In genomic region chr13:34078500-34079280, GRCm38 (mm10) we compare ENCODE assay signal across 10 mouse cellular contexts. TPM values are rescaled to one million over a fixed set of nuclear protein-coding genes. Genes with fewer than 3 reads are reported as not detected.
DNase-seq lines count a peak whose midpoint lies in the region; ATAC-seq and TF ChIP-seq lines count a peak whose summit lies in the region.
"Had no signal": no experiment of that assay in that cellular context is flagged by ENCODE, and none has a peak within 500 bp of the region (broad histone marks: within the 10 kb centered on the region; RNA-seq: fewer than 3 reads in every experiment).

No protein-coding gene starts in this region.

- H3K9ac ChIP-seq in heart, embryonic 14.5 days (ENCODE audit: low read length), result peak overlapping the region; percentile 87
- peak overlapping the region; percentile 91 for H3K9ac ChIP-seq in hindbrain, embryonic 15.5 days
- peak overlapping the region; percentile 98 for H3K9ac ChIP-seq in midbrain, postnatal 0 days (replicated peaks; ENCODE audit: low read length, poor library complexity, severe bottlenecking)

- intact Hi-C loops in heart, postnatal 10 days (cut with DNase I), result loop anchor here (1.0 to 2.0 kb wide), 2 partner anchors 52 to 77 kb away; partner anchors contain the start of gene Tubb2b

- no peaks in the 10 kb centered on the region for H3K27me3 ChIP-seq in heart, embryonic 14.5 days (ENCODE audit: control insufficient read depth, insufficient read depth, low read length)
- no peaks in the 10 kb centered on the region for H3K27me3 ChIP-seq in hindbrain, embryonic 15.5 days
- H3K27me3 ChIP-seq in midbrain, postnatal 0 days (ENCODE audit: insufficient read depth, low read length), result no peaks in the 10 kb centered on the region

- H3K4me3 ChIP-seq in heart, embryonic 14.5 days (ENCODE audit: control insufficient read depth in 1 of 2, insufficient read depth in 1 of 2, low read depth in 1 of 2, low read length in 2 of 2), result peak overlapping the region; percentile 73 to 79
- H3K4me3 ChIP-seq in bone marrow, adult 2 months (replicated peaks; ENCODE audit: control insufficient read depth, low read depth, low read length), result peak overlapping the region; percentile 29
- peak overlapping the region; percentile 69 for H3K4me3 ChIP-seq in hindbrain, embryonic 15.5 days
- H3K4me3 ChIP-seq in midbrain, postnatal 0 days (ENCODE audit: low read depth, low read length), result peak overlapping the region; percentile 83

- H3K9me3 ChIP-seq in heart, embryonic 14.5 days (ENCODE audit: control insufficient read depth, low read length), result no peaks in the 10 kb centered on the region
- H3K9me3 ChIP-seq in hindbrain, embryonic 15.5 days, result no peaks in the 10 kb centered on the region
- no peaks in the 10 kb centered on the region for H3K9me3 ChIP-seq in midbrain, postnatal 0 days (ENCODE audit: low read length)
- H3K9me3 ChIP-seq: G1E had no signal

- H3K4me2 ChIP-seq in heart, embryonic 14.5 days (ENCODE audit: low read length), result peak overlapping the region; percentile 87
- H3K4me2 ChIP-seq in hindbrain, embryonic 15.5 days, result peak overlapping the region; percentile 90
- peak overlapping the region; percentile 90 for H3K4me2 ChIP-seq in midbrain, postnatal 0 days (ENCODE audit: low read depth, low read length, poor library complexity, severe bottlenecking)

- ATAC-seq in heart, embryonic 14.5 days (ENCODE audit: insufficient number of reproducible peaks, insufficient read depth, low FRiP score, low read depth), result no peak
- ATAC-seq in hindbrain, embryonic 15.5 days (ENCODE audit: low FRiP score, low read depth), result peak; percentile 24; the same call in 1 of the 2 replicates
- ATAC-seq in midbrain, postnatal 0 days (ENCODE audit: low FRiP score), result peak; percentile 21
- ATAC-seq in granulocyte monocyte progenitor cell, adult 5-6 weeks (replicated peaks; ENCODE audit: poor library complexity, severe bottlenecking), result no peak

- no peak overlapping the region for H3K27ac ChIP-seq in heart, embryonic 14.5 days (replicated peaks in 1 of 2; ENCODE audit: control insufficient read depth in 1 of 2, insufficient read depth in 1 of 2, low read depth in 2 of 2, low read length in 2 of 2)
- H3K27ac ChIP-seq in bone marrow, adult 2 months (ENCODE audit: control insufficient read depth, insufficient read depth, low read depth, low read length, poor library complexity), result no peak overlapping the region
- H3K27ac ChIP-seq in hindbrain, embryonic 15.5 days (replicated peaks), result peak overlapping the region; percentile 92
- peak overlapping the region; percentile 97 for H3K27ac ChIP-seq in midbrain, postnatal 0 days (ENCODE audit: low read depth, low read length)

- no peak for TF ChIP-seq POLR2A in bone marrow, adult 2 months (IDR thresholded peaks at IDR 0.05; ENCODE audit: borderline replicate concordance, control insufficient read depth, low read depth, low read length)

- DNase-seq in heart, postnatal 10 days, result no peak
- no peak for DNase-seq in midbrain, postnatal 0 days (ENCODE audit: low spot score)
- no peak for DNase-seq in embryo, embryonic 9.5 days (ENCODE audit: extremely low spot score)
- no peak for DNase-seq in frontal cortex, postnatal 14 days (ENCODE audit: low spot score in 2 of 2)

- peaks cover 20% of the 10 kb centered on the region for H3K36me3 ChIP-seq in heart, embryonic 14.5 days (ENCODE audit: control insufficient read depth, insufficient read depth, low read length)
- H3K36me3 ChIP-seq in hindbrain, embryonic 15.5 days, result peaks cover 12% of the 10 kb centered on the region
- H3K36me3 ChIP-seq in midbrain, postnatal 0 days (ENCODE audit: insufficient read depth, low read length), result peaks cover 12% of the 10 kb centered on the region

- peaks cover 11 to 15% of the 10 kb centered on the region in 2 experiments for H3K4me1 ChIP-seq in heart, embryonic 14.5 days (ENCODE audit: control insufficient read depth in 2 of 2, insufficient read depth in 2 of 2, low read length in 2 of 2)
- peaks cover 4% of the 10 kb centered on the region; the same call in 1 of the 2 replicates for H3K4me1 ChIP-seq in bone marrow, adult 2 months (ENCODE audit: control insufficient read depth, insufficient read depth, low read length)
- peaks cover 28% of the 10 kb centered on the region for H3K4me1 ChIP-seq in hindbrain, embryonic 15.5 days (replicated peaks)
- H3K4me1 ChIP-seq in midbrain, postnatal 0 days (ENCODE audit: insufficient read depth, low read length), result 0 out of 2 replicates have a peak, but pooled peaks cover 5% of the 10 kb centered on the region

- no peak for TF ChIP-seq CTCF in bone marrow, adult 2 months (IDR thresholded peaks at IDR 0.05; ENCODE audit: control insufficient read depth, insufficient read depth, low read length)
- TF ChIP-seq CTCF in midbrain, postnatal 0 days (IDR thresholded peaks at IDR 0.05), result no peak

- 39% methylated on average over 16 of the region's 16 CpGs for WGBS in heart, embryonic 14.5 days
- 8% methylated on average over 16 of the region's 16 CpGs for WGBS in bone marrow, adult 2 months
- 42% methylated on average over 16 of the region's 16 CpGs for WGBS in hindbrain, embryonic 15.5 days
- 41% methylated on average over 16 of the region's 16 CpGs for WGBS in midbrain, postnatal 0 days

RNA-seq across cellular contexts. Expression of gene Tubb2a, which starts 0.9 kb away (rescaled TPM):
- polyA plus RNA-seq in heart, embryonic 14.5 days (2014; fragmentation: Nextera tagmentation; extraction: Ambion mirVana), result 124 and 131 TPM in 2 replicates
- 100 to 1,000 TPM; 114 to 117 TPM for total RNA-seq in heart, postnatal 10 days (2021)
- polyA plus RNA-seq in bone marrow, adult 2 months (2011; ENCODE audit: insufficient read depth, insufficient read length, low replicate concordance, missing spikeins), result 37.1 and 37.6 TPM in 2 replicates
- polyA plus RNA-seq in hindbrain, embryonic 15.5 days (2015; fragmentation: Nextera tagmentation; extraction: Ambion mirVana), result 3,041 and 3,094 TPM in 2 replicates
- total RNA-seq in midbrain, postnatal 0 days (2014; rRNA removed), result 5,907 and 6,629 TPM in 2 replicates
- polyA plus RNA-seq in midbrain, postnatal 0 days (2015; fragmentation: Nextera tagmentation; extraction: Ambion mirVana), result 4,276 and 4,687 TPM in 2 replicates
- total RNA-seq in granulocyte monocyte progenitor cell, adult 5-6 weeks (2014; fragmentation: Nextera tagmentation), result 2.3 and 3.4 TPM in 2 replicates
- total RNA-seq in granulocyte monocyte progenitor cell, adult 5-6 weeks (2017), result 7.0 and 8.5 TPM in 2 replicates

RNA-seq across cellular contexts. Expression of gene Bphl, which starts 41.3 kb away (rescaled TPM):
- polyA plus RNA-seq in heart, embryonic 14.5 days (2014; fragmentation: Nextera tagmentation; extraction: Ambion mirVana), result 45.2 and 50.1 TPM in 2 replicates
- 10 to 100 TPM; 30.4 to 33.8 TPM for total RNA-seq in heart, postnatal 10 days (2021)
- 11.4 and 14.0 TPM in 2 replicates for polyA plus RNA-seq in bone marrow, adult 2 months (2011; ENCODE audit: insufficient read depth, insufficient read length, low replicate concordance, missing spikeins)
- 36.6 and 41.4 TPM in 2 replicates for polyA plus RNA-seq in hindbrain, embryonic 15.5 days (2015; fragmentation: Nextera tagmentation; extraction: Ambion mirVana)
- 37.0 and 42.7 TPM in 2 replicates for total RNA-seq in midbrain, postnatal 0 days (2014; rRNA removed)
- polyA plus RNA-seq in midbrain, postnatal 0 days (2015; fragmentation: Nextera tagmentation; extraction: Ambion mirVana), result 46.4 and 47.7 TPM in 2 replicates
- total RNA-seq in granulocyte monocyte progenitor cell, adult 5-6 weeks (2014; fragmentation: Nextera tagmentation), result 88.3 and 115 TPM in 2 replicates
- 39.5 and 45.5 TPM in 2 replicates for total RNA-seq in granulocyte monocyte progenitor cell, adult 5-6 weeks (2017)

RNA-seq across cellular contexts. Expression of gene Tubb2b, which starts 51.6 kb away (rescaled TPM):
- polyA plus RNA-seq in heart, embryonic 14.5 days (2014; fragmentation: Nextera tagmentation; extraction: Ambion mirVana), result 26.7 and 35.0 TPM in 2 replicates
- 10 to 100 TPM; 22.7 to 27.2 TPM for total RNA-seq in heart, postnatal 10 days (2021)
- polyA plus RNA-seq in bone marrow, adult 2 months (2011; ENCODE audit: insufficient read depth, insufficient read length, low replicate concordance, missing spikeins), result 4.1 and 37.3 TPM in 2 replicates
- polyA plus RNA-seq in hindbrain, embryonic 15.5 days (2015; fragmentation: Nextera tagmentation; extraction: Ambion mirVana), result 939 and 1,019 TPM in 2 replicates
- 4,904 and 4,995 TPM in 2 replicates for total RNA-seq in midbrain, postnatal 0 days (2014; rRNA removed)
- polyA plus RNA-seq in midbrain, postnatal 0 days (2015; fragmentation: Nextera tagmentation; extraction: Ambion mirVana), result 937 and 994 TPM in 2 replicates
- not detected in 2 replicates for total RNA-seq in granulocyte monocyte progenitor cell, adult 5-6 weeks (2014; fragmentation: Nextera tagmentation)
- total RNA-seq in granulocyte monocyte progenitor cell, adult 5-6 weeks (2017), result not detected in 2 replicates
- total RNA-seq: hematopoietic stem cell, adult 5-6 weeks had no signal

Comparison
In these comparisons a context has a peak if more than half of its experiments do, and no peak if none do; other contexts are left out.
1. ATAC-seq: peak in hindbrain, embryonic 15.5 days (single experiment) and midbrain, postnatal 0 days (single experiment); none in heart, embryonic 14.5 days (single experiment) and granulocyte monocyte progenitor cell, adult 5-6 weeks (single experiment).
2. H3K27ac ChIP-seq: peak in hindbrain, embryonic 15.5 days (single experiment) and midbrain, postnatal 0 days (single experiment); none in heart, embryonic 14.5 days (0 of 2) and bone marrow, adult 2 months (single experiment).
3. H3K4me3 ChIP-seq: peak in every context shown above with its lines; median percentile 83 in midbrain, postnatal 0 days; 76 in heart, embryonic 14.5 days; 69 in hindbrain, embryonic 15.5 days; 29 in bone marrow, adult 2 months.
4. RNA of gene Tubb2a, which starts 0.9 kb away (polyA plus RNA-seq): 4,276 to 4,687 TPM in midbrain, postnatal 0 days and 3,041 to 3,094 TPM in hindbrain, embryonic 15.5 days; 124 to 131 TPM in heart, embryonic 14.5 days and 37.1 to 37.6 TPM in bone marrow, adult 2 months; every median in the first group is over 10 times any median in the second.
5. RNA of gene Tubb2b, which starts 51.6 kb away (polyA plus RNA-seq): 939 to 1,019 TPM in hindbrain, embryonic 15.5 days and 937 to 994 TPM in midbrain, postnatal 0 days; 4.1 to 37.3 TPM in bone marrow, adult 2 months and 26.7 to 35.0 TPM in heart, embryonic 14.5 days; every median in the first group is over 10 times any median in the second.
6. Peak in every context shown above with its lines, with median percentiles within 50 percentile points of each other: H3K4me2 ChIP-seq and H3K9ac ChIP-seq.